Mouse (Mus musculus): ENCODE data around the gene B4galt4.

B4galt4 gene

GRCm38 (mm10) chr16:38724256-38724655 lies 17.8 kb upstream of the B4galt4 start:
- in situ Hi-C loops (cut with MboI; ENCODE audit: low pct_unique_long_range_greater_than_20kb in 1 of 2, low sequenced_read_pairs in 2 of 2, unreplicated experiment in 1 of 2): loop anchor here in 1 of 2 experiments (10.0 kb wide), 1 partner anchor 99 kb away; no protein-coding TSS in a partner anchor

- in situ Hi-C loops (cut with MboI; ENCODE audit: low pct_unique_long_range_greater_than_20kb in 1 of 2, low sequenced_read_pairs in 2 of 2, unreplicated experiment in 1 of 2): loop anchor here in 1 of 2 experiments (10.0 kb wide), 1 partner anchor 100 kb away; no protein-coding TSS in a partner anchor
These were observed 17.1 kb upstream of the B4galt4 start for GRCm38 (mm10) chr16:38724974-38725373.

- in situ Hi-C loops (cut with MboI; ENCODE audit: low pct_unique_long_range_greater_than_20kb in 1 of 2, low sequenced_read_pairs in 2 of 2, unreplicated experiment in 1 of 2): loop anchor here in 1 of 2 experiments (10.0 kb wide), 1 partner anchor 104 kb away; no protein-coding TSS in a partner anchor
These were observed 13.4 kb upstream of the B4galt4 start for GRCm38 (mm10) chr16:38728576-38729132.

GRCm38 (mm10) chr16:38729139-38729538 lies 12.9 kb upstream of the B4galt4 start:
- in situ Hi-C loops (cut with MboI; ENCODE audit: low pct_unique_long_range_greater_than_20kb in 1 of 2, low sequenced_read_pairs in 2 of 2, unreplicated experiment in 1 of 2): loop anchor here in 1 of 2 experiments (10.0 kb wide), 1 partner anchor 104 kb away; no protein-coding TSS in a partner anchor

GRCm38 (mm10) chr16:38729610-38730288 lies 12.3 kb upstream of the B4galt4 start:
- in situ Hi-C loops (cut with MboI; ENCODE audit: low pct_unique_long_range_greater_than_20kb in 1 of 2, low sequenced_read_pairs in 2 of 2, unreplicated experiment in 1 of 2): loop anchor here in 1 of 2 experiments (10.0 kb wide), 1 partner anchor 105 kb away; no protein-coding TSS in a partner anchor

GRCm38 (mm10) chr16:38730921-38731320 lies 11.1 kb upstream of the B4galt4 start:
- in situ Hi-C loops (cut with MboI; ENCODE audit: low pct_unique_long_range_greater_than_20kb in 1 of 2, low sequenced_read_pairs in 2 of 2, unreplicated experiment in 1 of 2): no loop called here

GRCm38 (mm10) chr16:38741204-38741903 lies 710 bp upstream of the B4galt4 start:
- in situ Hi-C loops (cut with MboI; ENCODE audit: low pct_unique_long_range_greater_than_20kb in 1 of 2, low sequenced_read_pairs in 2 of 2, unreplicated experiment in 1 of 2): no loop called here

GRCm38 (mm10) chr16:38742659-38743131 lies 631 bp downstream of the B4galt4 start:
- in situ Hi-C loops (cut with MboI; ENCODE audit: low pct_unique_long_range_greater_than_20kb in 1 of 2, low sequenced_read_pairs in 2 of 2, unreplicated experiment in 1 of 2): no loop called here

GRCm38 (mm10) chr16:38743941-38744673 lies 2.0 kb downstream of the B4galt4 start:
- in situ Hi-C loops (cut with MboI; ENCODE audit: low pct_unique_long_range_greater_than_20kb in 1 of 2, low sequenced_read_pairs in 2 of 2, unreplicated experiment in 1 of 2): no loop called here

- in situ Hi-C loops (cut with MboI; ENCODE audit: low pct_unique_long_range_greater_than_20kb in 1 of 2, low sequenced_read_pairs in 2 of 2, unreplicated experiment in 1 of 2): no loop called here
These were observed 8.7 kb downstream of the B4galt4 start for GRCm38 (mm10) chr16:38750803-38751202.

GRCm38 (mm10) chr16:38753631-38754030 lies 11.6 kb downstream of the B4galt4 start:
- in situ Hi-C loops (cut with MboI; ENCODE audit: low pct_unique_long_range_greater_than_20kb in 1 of 2, low sequenced_read_pairs in 2 of 2, unreplicated experiment in 1 of 2): no loop called here

- in situ Hi-C loops (cut with MboI; ENCODE audit: low pct_unique_long_range_greater_than_20kb in 1 of 2, low sequenced_read_pairs in 2 of 2, unreplicated experiment in 1 of 2): no loop called here
These were observed 13.6 kb downstream of the B4galt4 start for GRCm38 (mm10) chr16:38755452-38756176.

- in situ Hi-C loops (cut with MboI; ENCODE audit: low pct_unique_long_range_greater_than_20kb in 1 of 2, low sequenced_read_pairs in 2 of 2, unreplicated experiment in 1 of 2): no loop called here
These were observed 14.1 kb downstream of the B4galt4 start for GRCm38 (mm10) chr16:38756177-38756503.

GRCm38 (mm10) chr16:38756572-38756971 lies 14.5 kb downstream of the B4galt4 start:
- in situ Hi-C loops (cut with MboI; ENCODE audit: low pct_unique_long_range_greater_than_20kb in 1 of 2, low sequenced_read_pairs in 2 of 2, unreplicated experiment in 1 of 2): no loop called here

- in situ Hi-C loops (cut with MboI; ENCODE audit: low pct_unique_long_range_greater_than_20kb in 1 of 2, low sequenced_read_pairs in 2 of 2, unreplicated experiment in 1 of 2): no loop called here
These were observed 15.6 kb downstream of the B4galt4 start for GRCm38 (mm10) chr16:38757626-38758025.

GRCm38 (mm10) chr16:38758104-38758861 lies 16.2 kb downstream of the B4galt4 start:
- in situ Hi-C loops (cut with MboI; ENCODE audit: low pct_unique_long_range_greater_than_20kb in 1 of 2, low sequenced_read_pairs in 2 of 2, unreplicated experiment in 1 of 2): no loop called here

- in situ Hi-C loops (cut with MboI; ENCODE audit: low pct_unique_long_range_greater_than_20kb in 1 of 2, low sequenced_read_pairs in 2 of 2, unreplicated experiment in 1 of 2): no loop called here
These were observed 18.2 kb downstream of the B4galt4 start for GRCm38 (mm10) chr16:38760239-38760638.
